Mouse (Mus musculus): ENCODE measurements at regions not wholly inside any gene's neighbourhood (a gene's known extent, or its start where the extent isn't known, plus 50 kb on each side); places are given as distances from the start of the nearest gene placed in this dataset.

DNA sequence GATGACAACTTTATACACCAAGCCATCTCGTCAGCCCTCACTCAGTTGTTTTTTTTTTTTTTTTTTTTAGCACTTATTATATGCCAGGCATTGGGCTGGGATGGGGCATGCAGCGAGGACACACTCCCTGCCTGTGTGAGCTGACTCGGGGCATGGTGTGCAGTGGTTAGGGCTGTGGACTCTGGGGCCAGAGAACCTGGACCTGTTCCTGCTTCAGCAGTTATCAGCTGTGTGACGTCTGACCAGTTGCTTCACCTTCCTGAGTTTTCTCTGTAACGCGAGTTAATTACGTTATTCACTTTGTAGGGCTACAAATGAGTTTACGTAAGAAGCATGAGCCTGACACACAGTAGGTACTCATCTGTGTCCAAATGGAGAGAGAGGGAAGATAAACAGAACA lies 77.7 kb upstream of the Tmem189 start:
- TF ChIP-seq POLR2A (IDR thresholded peaks at IDR 0.05; ENCODE audit: insufficient read depth, low read length), result no peak
- no peak for TF ChIP-seq CTCF (IDR thresholded peaks at IDR 0.05; ENCODE audit: low read depth, low read length)
- no peak for TF ChIP-seq EP300 (IDR thresholded peaks at IDR 0.05; ENCODE audit: insufficient read depth, low read depth, low read length)
